Mouse (Mus musculus): Measurements from ENCODE around the gene Wdr61. TPM values are rescaled to one million over a fixed set of nuclear protein-coding genes. Genes with fewer than 3 reads are reported as not detected.
A peak's percentile ranks its signal among the peaks of the same experiment; 100 is the strongest.

The Wdr61 gene
- total RNA-seq, 1 experiment = 88.6 TPM

DNA sequence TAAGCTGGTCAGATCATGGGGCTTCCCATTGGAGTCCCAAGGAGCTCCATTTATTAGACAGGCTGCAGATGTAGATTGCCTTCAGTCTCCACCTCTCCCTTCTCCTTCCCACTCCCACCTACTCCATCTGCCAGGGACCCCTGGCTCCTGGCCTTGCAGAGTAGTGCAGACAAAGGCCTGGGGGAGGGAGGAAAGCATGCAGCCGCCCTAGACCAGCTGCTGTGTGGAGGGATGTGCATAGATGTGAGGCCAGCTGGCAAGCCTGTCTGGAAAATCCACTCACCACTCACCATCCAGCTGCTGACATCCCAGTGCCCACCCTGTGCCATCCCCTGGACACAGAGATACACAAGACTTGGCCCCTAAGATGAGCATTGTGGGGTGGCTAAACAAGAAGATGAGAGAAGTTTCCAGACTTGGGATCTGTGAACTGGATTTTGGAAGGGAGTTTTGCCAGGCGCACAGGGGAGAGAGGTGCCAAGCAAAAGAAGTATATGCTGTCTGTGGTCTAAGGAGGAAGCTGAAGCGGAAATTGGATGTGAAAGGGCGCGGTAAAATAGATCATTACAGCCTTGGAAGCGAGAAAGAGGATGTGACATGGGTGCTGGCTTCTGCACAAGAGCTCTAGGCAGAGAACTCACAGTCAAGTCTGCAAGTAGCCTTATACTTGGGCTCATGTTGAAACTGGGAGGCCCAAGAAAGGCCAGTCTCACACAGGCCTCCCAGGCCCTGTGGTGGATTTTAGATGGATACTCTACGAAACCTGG is 16.1 kb upstream of the Wdr61 start:
- H3K4me1 ChIP-seq (ENCODE audit: control insufficient read depth in 2 of 2, insufficient read depth in 2 of 2, low read length in 2 of 2, poor library complexity in 1 of 2) = no peaks in the 10 kb centered on the region
- TF ChIP-seq MAFK (IDR thresholded peaks at IDR 0.05; ENCODE audit: insufficient read depth, low read depth, low read length) (no peak), ZNF384 (IDR thresholded peaks at IDR 0.05; ENCODE audit: low read depth, low read length) (no peak), ZC3H11A (IDR thresholded peaks at IDR 0.05; ENCODE audit: borderline replicate concordance, low read depth, low read length) (no peak), CHD2 (IDR thresholded peaks at IDR 0.05; ENCODE audit: low read depth, low read length) (no peak), HCFC1 (IDR thresholded peaks at IDR 0.05; ENCODE audit: borderline replicate concordance, insufficient read depth, low read length) (no peak)
- no peaks in the 10 kb centered on the region for H3K9me3 ChIP-seq (ENCODE audit: control insufficient read depth, insufficient read depth, low read depth, low read length)
- no peaks in the 10 kb centered on the region for H3K36me3 ChIP-seq (ENCODE audit: control insufficient read depth, insufficient read depth, low read length, poor library complexity, severe bottlenecking)
- in situ Hi-C loops (cut with MboI; ENCODE audit: low sequenced_read_pairs in 2 of 2, unreplicated experiment in 2 of 2) = no loop called here
- no peak overlapping the region for H3K9ac ChIP-seq (ENCODE audit: insufficient read depth, low read depth, low read length, poor library complexity, severe bottlenecking)
- no peak overlapping the region for H3K27ac ChIP-seq (ENCODE audit: insufficient read depth, low read depth, low read length, poor library complexity, severe bottlenecking)
- DNase-seq (ENCODE audit: low read depth, low spot score) = no peak
- H3K4me3 ChIP-seq (ENCODE audit: insufficient read depth in 1 of 2, low read depth in 1 of 2, low read length in 2 of 2, poor library complexity in 1 of 2, severe bottlenecking in 1 of 2) = no peak overlapping the region

DNA sequence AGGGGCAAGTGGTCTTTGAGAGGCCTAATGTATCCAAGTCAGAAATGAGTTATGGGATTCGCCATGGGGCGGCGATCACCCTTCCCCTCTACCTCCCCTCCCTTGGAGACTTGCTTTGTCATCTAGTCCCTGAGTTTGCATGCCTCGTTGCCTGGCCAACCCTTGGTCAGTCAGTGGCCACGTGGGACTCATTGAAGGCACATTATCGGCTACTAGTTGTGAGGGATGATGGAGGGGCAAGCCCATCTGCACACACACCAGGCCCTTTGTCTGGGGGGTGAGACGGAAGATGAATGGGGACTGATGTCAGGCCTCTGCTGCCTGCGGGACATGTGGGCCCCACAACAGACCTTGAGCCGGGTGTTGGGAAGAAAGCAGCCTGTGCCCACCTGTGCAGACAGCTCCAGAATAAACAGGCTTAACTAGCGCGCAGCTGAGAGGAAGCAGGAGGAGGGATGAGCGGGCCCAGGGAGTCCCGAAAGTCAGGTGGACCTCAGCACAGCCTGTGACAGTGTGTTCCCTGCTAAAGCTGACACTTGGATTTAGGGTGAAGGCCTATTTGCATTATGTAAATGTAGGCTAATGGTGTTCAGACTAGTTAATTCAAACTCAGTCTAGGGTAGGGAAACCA is 11.5 kb upstream of the Wdr61 start:
- Histone ChIP-seq H3K9me3 (ENCODE audit: control insufficient read depth, insufficient read depth, low read depth, low read length) (no peaks in the 10 kb centered on the region), H3K4me1 (ENCODE audit: control insufficient read depth in 2 of 2, insufficient read depth in 2 of 2, low read length in 2 of 2, poor library complexity in 1 of 2) (no peaks in the 10 kb centered on the region), H3K4me3 (ENCODE audit: insufficient read depth in 1 of 2, low read depth in 1 of 2, low read length in 2 of 2, poor library complexity in 1 of 2, severe bottlenecking in 1 of 2) (no peak overlapping the region), H3K36me3 (ENCODE audit: control insufficient read depth, insufficient read depth, low read length, poor library complexity, severe bottlenecking) (no peaks in the 10 kb centered on the region), H3K9ac (ENCODE audit: insufficient read depth, low read depth, low read length, poor library complexity, severe bottlenecking) (no peak overlapping the region), H3K27ac (ENCODE audit: insufficient read depth, low read depth, low read length, poor library complexity, severe bottlenecking) (no peak overlapping the region)
- in situ Hi-C loops (cut with MboI; ENCODE audit: low sequenced_read_pairs in 2 of 2, unreplicated experiment in 2 of 2) = loop anchor here in 1 of 2 experiments (10.0 to 25.0 kb wide), 2 partner anchors 59 to 366 kb away; no protein-coding TSS in a partner anchor
- no peak for TF ChIP-seq ZC3H11A (IDR thresholded peaks at IDR 0.05; ENCODE audit: borderline replicate concordance, low read depth, low read length)
- no peak for TF ChIP-seq MAFK (IDR thresholded peaks at IDR 0.05; ENCODE audit: insufficient read depth, low read depth, low read length)
- no peak for TF ChIP-seq CHD2 (IDR thresholded peaks at IDR 0.05; ENCODE audit: low read depth, low read length)
- TF ChIP-seq ZNF384 (IDR thresholded peaks at IDR 0.05; ENCODE audit: low read depth, low read length) = no peak
- TF ChIP-seq HCFC1 (IDR thresholded peaks at IDR 0.05; ENCODE audit: borderline replicate concordance, insufficient read depth, low read length) = no peak
- no peak for DNase-seq (ENCODE audit: low read depth, low spot score)

DNA sequence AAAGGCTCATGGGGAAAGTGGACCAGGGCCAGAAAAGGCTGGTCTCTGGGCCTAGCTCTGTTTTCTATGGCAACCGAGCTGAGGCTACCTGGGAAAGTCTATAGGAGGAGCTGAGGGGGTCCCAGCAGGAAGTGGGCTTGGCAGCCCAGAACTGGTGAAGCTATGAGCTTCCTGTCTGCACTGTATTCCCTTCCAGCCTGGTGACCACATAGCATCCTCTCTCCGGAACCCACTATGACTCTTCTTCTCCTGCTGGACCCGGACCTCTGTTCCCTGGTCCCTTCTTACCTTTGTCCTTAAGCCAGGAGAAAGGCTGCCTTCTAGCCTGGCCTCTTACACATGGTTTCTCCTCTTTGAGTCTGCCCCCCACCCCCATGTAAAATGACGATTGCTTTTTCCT is 9.6 kb upstream of the Wdr61 start:
- peaks cover 0 to 4% of the 10 kb centered on the region in 2 experiments; a peak in 1 of 4 replicates for H3K4me1 ChIP-seq (ENCODE audit: control insufficient read depth in 2 of 2, insufficient read depth in 2 of 2, low read length in 2 of 2, poor library complexity in 1 of 2)
- no peaks in the 10 kb centered on the region for H3K36me3 ChIP-seq (ENCODE audit: control insufficient read depth, insufficient read depth, low read length, poor library complexity, severe bottlenecking)
- DNase-seq (ENCODE audit: low read depth, low spot score) = no peak
- no peak overlapping the region for H3K4me3 ChIP-seq (ENCODE audit: insufficient read depth in 1 of 2, low read depth in 1 of 2, low read length in 2 of 2, poor library complexity in 1 of 2, severe bottlenecking in 1 of 2)
- TF ChIP-seq MAFK (IDR thresholded peaks at IDR 0.05; ENCODE audit: insufficient read depth, low read depth, low read length) (no peak), ZC3H11A (IDR thresholded peaks at IDR 0.05; ENCODE audit: borderline replicate concordance, low read depth, low read length) (no peak), ZNF384 (IDR thresholded peaks at IDR 0.05; ENCODE audit: low read depth, low read length) (no peak), CHD2 (IDR thresholded peaks at IDR 0.05; ENCODE audit: low read depth, low read length) (no peak), HCFC1 (IDR thresholded peaks at IDR 0.05; ENCODE audit: borderline replicate concordance, insufficient read depth, low read length) (no peak)
- in situ Hi-C loops (cut with MboI; ENCODE audit: low sequenced_read_pairs in 2 of 2, unreplicated experiment in 2 of 2) = loop anchor here in 1 of 2 experiments (10.0 to 25.0 kb wide), 2 partner anchors 61 to 368 kb away; no protein-coding TSS in a partner anchor
- H3K9me3 ChIP-seq (ENCODE audit: control insufficient read depth, insufficient read depth, low read depth, low read length) = no peaks in the 10 kb centered on the region
- H3K27ac ChIP-seq (ENCODE audit: insufficient read depth, low read depth, low read length, poor library complexity, severe bottlenecking) = no peak overlapping the region
- no peak overlapping the region for H3K9ac ChIP-seq (ENCODE audit: insufficient read depth, low read depth, low read length, poor library complexity, severe bottlenecking)

DNA sequence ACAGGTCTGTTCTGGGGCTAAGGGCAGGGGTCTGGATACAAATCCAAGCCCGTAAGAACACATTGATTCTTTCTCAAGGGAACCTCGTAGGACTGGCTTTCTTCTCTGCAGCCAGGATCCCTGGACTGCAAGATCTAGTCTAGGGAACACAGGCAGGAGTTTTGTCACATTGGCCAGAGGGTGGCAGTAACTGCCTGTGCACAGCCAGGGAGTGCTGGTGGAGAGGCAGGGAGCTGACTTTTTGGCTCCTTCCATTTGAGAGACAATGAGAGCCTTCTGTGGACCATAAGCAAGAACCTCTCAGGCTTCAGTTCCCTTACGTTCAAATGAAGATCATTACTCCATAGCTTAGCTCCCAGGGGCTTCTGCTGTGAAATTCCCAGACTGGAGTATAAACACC is 4.1 kb upstream of the Wdr61 start:
- Histone ChIP-seq H3K9me3 (ENCODE audit: control insufficient read depth, insufficient read depth, low read depth, low read length) (no peaks in the 10 kb centered on the region), H3K27ac (ENCODE audit: insufficient read depth, low read depth, low read length, poor library complexity, severe bottlenecking) (no peak overlapping the region), H3K36me3 (ENCODE audit: control insufficient read depth, insufficient read depth, low read length, poor library complexity, severe bottlenecking) (no peaks in the 10 kb centered on the region), H3K9ac (ENCODE audit: insufficient read depth, low read depth, low read length, poor library complexity, severe bottlenecking) (no peak overlapping the region), H3K4me1 (ENCODE audit: control insufficient read depth in 2 of 2, insufficient read depth in 2 of 2, low read length in 2 of 2, poor library complexity in 1 of 2) (peaks cover 0 to 6% of the 10 kb centered on the region in 2 experiments; a peak in 1 of 4 replicates), H3K4me3 (ENCODE audit: insufficient read depth in 1 of 2, low read depth in 1 of 2, low read length in 2 of 2, poor library complexity in 1 of 2, severe bottlenecking in 1 of 2) (no peak overlapping the region)
- TF ChIP-seq ZC3H11A (IDR thresholded peaks at IDR 0.05; ENCODE audit: borderline replicate concordance, low read depth, low read length) (peak; percentile 69; the same call in 1 of the 2 replicates), MAFK (IDR thresholded peaks at IDR 0.05; ENCODE audit: insufficient read depth, low read depth, low read length) (no peak), HCFC1 (IDR thresholded peaks at IDR 0.05; ENCODE audit: borderline replicate concordance, insufficient read depth, low read length) (no peak), CHD2 (IDR thresholded peaks at IDR 0.05; ENCODE audit: low read depth, low read length) (no peak), ZNF384 (IDR thresholded peaks at IDR 0.05; ENCODE audit: low read depth, low read length) (no peak)
- peak; percentile 38 for DNase-seq (ENCODE audit: low read depth, low spot score)
- in situ Hi-C loops (cut with MboI; ENCODE audit: low sequenced_read_pairs in 2 of 2, unreplicated experiment in 2 of 2) = loop anchor here (5.0 to 25.0 kb wide), 3 partner anchors 84 to 374 kb away; no protein-coding TSS in a partner anchor

Data from ES-E14 (cell line).